Mouse (Mus musculus) stomach, embryonic 16.5 days (tissue): ENCODE data around the gene Mylk. TPM values are rescaled to one million over a fixed set of nuclear protein-coding genes. Genes with fewer than 3 reads are reported as not detected.

ENCODE experiments used
- ATAC-seq: fragments of 200-750 bp; cut with Nextera tagmentation; 2 replicates; pipeline ENCODE4 v1.8.0; 2017; ENCODE audit warnings: moderate number of reproducible peaks, moderate TSS enrichment; ENCODE audit not compliant: insufficient read depth, low FRiP score
- H3K27ac ChIP-seq: fragments of 300-500 bp; sonication (generic); 2 replicates; pipeline ENCODE4 v1.5.1; 2014; ENCODE audit warnings: low read length
- H3K27me3 ChIP-seq: fragments of 300-500 bp; sonication (generic); 2 replicates; pipeline ENCODE4 v1.6.1; 2014; ENCODE audit warnings: low read length, control low read depth, mixed read lengths; ENCODE audit not compliant: control insufficient read depth, insufficient read depth
- H3K36me3 ChIP-seq: fragments of 300-500 bp; sonication (generic); 2 replicates; pipeline ENCODE4 v1.6.1; 2014; ENCODE audit warnings: low read length; ENCODE audit not compliant: control insufficient read depth, insufficient read depth
- H3K4me1 ChIP-seq: fragments of 300-500 bp; sonication (generic); 2 replicates; pipeline ENCODE4 v1.6.1; 2014; ENCODE audit warnings: low read length, control low read depth, mixed read lengths; ENCODE audit not compliant: control insufficient read depth, insufficient read depth
- H3K4me2 ChIP-seq: fragments of 300-500 bp; sonication (generic); 2 replicates; pipeline ENCODE4 v1.6.1; 2014; ENCODE audit warnings: low read depth, low read length, mixed read lengths
- H3K4me3 ChIP-seq: fragments of 300-500 bp; sonication (generic); replicated peaks from 2 replicates; pipeline ENCODE4 v1.5.1; 2014; ENCODE audit warnings: mild to moderate bottlenecking, low read length
- H3K9ac ChIP-seq: fragments of 300-500 bp; sonication (generic); 2 replicates; pipeline ENCODE4 v1.6.1; 2014; ENCODE audit warnings: low read length
- H3K9me3 ChIP-seq: fragments of 300-500 bp; sonication (generic); replicated peaks from 2 replicates; pipeline ENCODE4 v1.6.1; 2016; ENCODE audit warnings: low read length, control low read depth; ENCODE audit not compliant: control insufficient read depth
- WGBS: fragments of 180-500 bp; shearing (Covaris S2); extraction: QIAGEN DNeasy Blood & Tissue Kit; methylation state at CpG from one replicate; pipeline ENCODE4 v1.1.7; 2014; 5-methylcytosine and 5-hydroxymethylcytosine counted together
- polyA plus RNA-seq: library from polyadenylated mRNA; unstranded; fragments of >200 nt; fragmentation: Nextera tagmentation; extraction: Ambion mirVana; gene quantifications from 2 replicates; pipeline ENCODE4 v1.2.1, GENCODE M21; 2015

Gene Mylk
- polyA plus RNA-seq, 1 experiment from 2014 or later, result 371 TPM

DNA sequence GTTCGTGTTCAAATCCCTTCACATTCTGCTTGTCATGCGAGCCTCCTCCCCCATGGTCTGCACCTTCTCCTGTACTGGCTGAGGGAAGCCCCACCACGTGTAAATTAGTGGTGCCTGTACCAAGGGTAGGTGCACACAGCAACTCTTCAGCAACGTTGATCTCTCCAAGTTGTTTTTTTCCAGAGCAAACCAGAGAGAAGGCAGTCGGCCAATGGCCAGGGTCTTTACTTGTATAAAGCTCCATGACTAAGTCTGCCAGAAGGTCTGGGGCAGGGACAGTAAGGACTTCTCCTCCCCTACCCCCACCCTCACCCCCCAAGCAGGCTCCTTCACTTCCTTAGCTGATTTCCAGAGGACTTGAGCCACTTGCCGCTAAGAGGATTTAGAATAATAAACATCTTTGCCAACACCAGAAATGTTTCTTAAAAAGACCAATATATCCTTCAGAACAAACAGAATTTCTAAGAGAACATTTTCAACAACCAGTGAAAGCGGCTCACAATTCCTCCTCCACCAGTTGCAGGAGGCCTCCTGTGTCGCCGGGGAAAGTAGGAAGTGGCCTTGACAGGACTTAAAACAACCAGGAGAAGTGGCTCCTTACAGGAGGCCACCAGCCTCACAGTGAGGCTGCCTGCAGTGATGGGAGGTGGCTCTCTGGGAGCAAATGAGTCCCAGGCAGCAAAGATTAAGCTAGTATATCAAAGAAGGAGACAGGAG lies 216.0 kb downstream of the Mylk start:
- H3K9ac ChIP-seq, result no peak overlapping the region
- H3K4me3 ChIP-seq, result no peak overlapping the region
- peak overlapping the region; percentile 77 for H3K27ac ChIP-seq
- no peaks in the 10 kb centered on the region for H3K36me3 ChIP-seq
- H3K4me2 ChIP-seq, result no peak overlapping the region
- H3K4me1 ChIP-seq, result peaks cover 45% of the 10 kb centered on the region
- no peaks in the 10 kb centered on the region for H3K27me3 ChIP-seq
- ATAC-seq, result peak; percentile 45; the same call in 1 of the 2 replicates
- H3K9me3 ChIP-seq, result no peaks in the 10 kb centered on the region
- 39% methylated on average over 9 of the region's 9 CpGs for WGBS

DNA sequence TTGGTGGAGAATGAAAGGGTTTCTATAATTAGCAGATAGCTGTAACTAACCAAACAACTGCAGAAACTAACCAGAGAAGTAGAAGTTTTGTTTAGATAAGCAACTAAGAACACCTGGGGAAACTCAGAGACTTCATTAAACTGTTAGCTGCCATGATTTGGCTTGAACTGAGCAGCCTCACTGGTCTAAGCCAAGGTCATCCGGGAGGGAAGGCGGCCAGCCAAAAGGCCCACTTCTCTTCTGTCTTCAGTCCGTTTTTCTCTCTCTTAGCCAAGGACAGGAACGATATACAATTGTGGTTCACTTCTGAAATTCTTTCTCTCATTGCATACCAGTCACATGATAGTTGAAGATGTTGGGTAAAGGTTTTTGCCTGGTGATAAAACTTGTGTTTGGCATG lies 217.3 kb downstream of the Mylk start:
- H3K4me1 ChIP-seq, result peaks cover 58% of the 10 kb centered on the region
- H3K4me2 ChIP-seq, result no peak overlapping the region
- 46% methylated on average over 4 of the region's 4 CpGs for WGBS
- H3K27ac ChIP-seq, result peak overlapping the region; percentile 83
- no peak overlapping the region for H3K9ac ChIP-seq
- no peaks in the 10 kb centered on the region for H3K27me3 ChIP-seq
- H3K9me3 ChIP-seq, result no peaks in the 10 kb centered on the region
- no peak overlapping the region for H3K4me3 ChIP-seq
- ATAC-seq, result no peak
- no peaks in the 10 kb centered on the region for H3K36me3 ChIP-seq

DNA sequence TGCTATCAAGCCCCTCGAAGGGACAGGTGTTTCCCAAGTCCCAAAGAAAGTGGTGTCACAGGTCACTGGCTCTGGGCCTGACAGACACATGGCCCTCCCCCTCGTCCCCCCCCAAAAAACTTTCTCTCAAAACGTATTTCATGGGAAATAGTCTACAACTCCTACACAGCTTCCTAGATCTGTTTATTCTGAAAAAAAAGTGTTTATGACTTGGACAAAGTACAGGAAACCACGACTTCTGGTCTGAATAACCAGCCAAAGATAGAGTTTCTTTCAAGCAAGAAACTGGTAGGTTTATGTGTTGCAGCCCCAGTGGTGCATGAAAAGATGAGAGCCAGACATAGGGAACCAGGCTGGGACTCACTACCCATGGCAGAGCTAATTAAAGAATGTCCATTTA lies 218.0 kb downstream of the Mylk start:
- WGBS, result 26% methylated on average over 4 of the region's 4 CpGs
- Histone ChIP-seq H3K27me3 (no peaks in the 10 kb centered on the region), H3K4me3 (no peak overlapping the region), H3K36me3 (no peaks in the 10 kb centered on the region), H3K9me3 (no peaks in the 10 kb centered on the region), H3K9ac (peak overlapping the region; percentile 12; the same call in 1 of the 2 replicates), H3K4me1 (peaks cover 56% of the 10 kb centered on the region), H3K4me2 (no peak overlapping the region), H3K27ac (peak overlapping the region; percentile 83)
- no peak for ATAC-seq

DNA sequence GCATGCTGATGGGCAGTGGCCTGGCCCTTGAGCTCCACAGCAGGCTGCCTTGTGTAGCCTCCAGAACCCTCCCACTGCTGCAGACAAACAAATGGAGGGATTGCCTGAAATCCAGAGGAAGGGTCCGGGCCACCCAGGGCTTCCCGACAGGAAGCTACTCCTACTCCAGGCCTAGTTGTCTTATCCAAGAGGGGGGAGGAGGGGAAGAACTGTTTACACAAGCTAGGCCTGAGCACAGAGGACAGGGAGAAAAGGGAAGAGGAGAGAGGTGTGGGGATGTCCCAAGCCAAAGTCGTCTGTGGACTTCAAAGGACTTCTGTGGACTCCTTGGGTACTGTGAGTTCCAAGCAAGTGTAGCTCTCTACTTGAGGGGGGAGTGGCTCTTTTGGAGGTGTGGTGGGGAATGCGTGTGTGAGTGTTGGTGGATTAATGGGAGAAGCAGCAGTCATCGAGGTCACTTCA lies 221.6 kb downstream of the Mylk start:
- no peak for ATAC-seq
- H3K9me3 ChIP-seq, result no peaks in the 10 kb centered on the region
- WGBS, result 38% methylated on average over 5 of the region's 5 CpGs
- no peak overlapping the region for H3K4me2 ChIP-seq
- peak overlapping the region; percentile 23; the same call in 1 of the 2 replicates for H3K9ac ChIP-seq
- peak overlapping the region; percentile 23 for H3K27ac ChIP-seq
- H3K4me3 ChIP-seq, result no peak overlapping the region
- peaks cover 29% of the 10 kb centered on the region for H3K4me1 ChIP-seq
- H3K27me3 ChIP-seq, result no peaks in the 10 kb centered on the region
- H3K36me3 ChIP-seq, result no peaks in the 10 kb centered on the region

DNA sequence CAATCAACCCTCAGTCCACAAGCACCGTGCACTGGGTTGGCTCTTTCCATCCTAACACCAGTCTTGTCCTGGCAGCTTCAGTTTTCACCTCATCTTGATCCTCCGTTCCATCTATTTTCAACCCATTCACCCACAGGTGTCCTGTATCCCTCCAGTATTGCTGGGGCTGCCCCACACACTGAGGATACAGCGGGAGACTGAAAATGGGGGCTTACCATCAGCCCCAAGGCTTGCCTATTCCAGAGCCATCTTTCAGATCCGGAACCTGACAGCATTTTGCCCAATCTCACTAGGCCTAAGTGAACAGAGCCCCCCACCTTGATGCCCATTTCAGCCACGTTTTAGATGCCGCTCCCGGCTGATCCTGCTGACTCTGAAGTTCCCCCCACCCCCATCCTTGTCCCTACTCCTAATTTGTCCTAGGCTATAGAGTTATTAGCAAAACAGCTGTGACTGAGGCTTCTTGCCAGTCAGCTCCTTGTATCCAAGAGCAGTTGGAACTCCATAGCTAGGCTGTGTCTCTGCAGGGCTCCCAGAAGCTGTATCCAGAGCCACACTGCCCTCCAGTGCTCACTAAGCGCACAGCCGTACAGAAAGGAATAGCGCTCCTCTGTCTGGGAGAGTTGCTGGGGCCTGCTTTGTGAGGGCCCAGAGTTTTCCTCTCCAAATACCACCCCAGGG lies 222.2 kb downstream of the Mylk start:
- Histone ChIP-seq H3K4me3 (no peak overlapping the region), H3K4me2 (no peak overlapping the region), H3K9ac (peak overlapping the region; percentile 6; the same call in 1 of the 2 replicates), H3K27ac (peak overlapping the region; percentile 23), H3K27me3 (no peaks in the 10 kb centered on the region), H3K36me3 (no peaks in the 10 kb centered on the region), H3K4me1 (peaks cover 25% of the 10 kb centered on the region), H3K9me3 (no peaks in the 10 kb centered on the region)
- 45% methylated on average over 10 of the region's 10 CpGs for WGBS
- peak; percentile 85 for ATAC-seq

DNA sequence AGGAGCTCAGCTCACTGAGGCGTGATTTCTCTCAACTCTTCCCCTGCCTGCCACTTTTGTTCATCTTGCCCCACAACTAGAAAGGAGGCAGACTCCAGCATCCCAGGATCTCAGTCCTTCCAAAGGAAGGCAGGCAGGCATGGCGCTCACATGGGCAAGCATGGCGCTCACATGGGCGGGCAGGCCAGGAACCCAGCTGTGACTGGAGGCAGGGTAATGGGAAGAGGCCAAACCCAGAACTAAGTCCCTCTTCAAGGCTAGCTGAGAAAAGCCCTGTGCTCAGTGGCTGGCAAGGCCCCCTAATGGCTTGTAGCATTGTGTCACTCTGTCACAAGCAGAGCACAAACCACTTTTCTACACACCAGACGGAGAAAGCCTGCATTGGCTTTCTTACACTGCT lies 223.2 kb downstream of the Mylk start:
- Histone ChIP-seq H3K27ac (no peak overlapping the region), H3K9me3 (no peaks in the 10 kb centered on the region), H3K27me3 (no peaks in the 10 kb centered on the region), H3K4me2 (no peak overlapping the region), H3K36me3 (no peaks in the 10 kb centered on the region), H3K4me1 (peaks cover 21% of the 10 kb centered on the region), H3K4me3 (no peak overlapping the region), H3K9ac (no peak overlapping the region)
- 86% methylated on average over 5 of the region's 5 CpGs for WGBS
- ATAC-seq, result no peak

DNA sequence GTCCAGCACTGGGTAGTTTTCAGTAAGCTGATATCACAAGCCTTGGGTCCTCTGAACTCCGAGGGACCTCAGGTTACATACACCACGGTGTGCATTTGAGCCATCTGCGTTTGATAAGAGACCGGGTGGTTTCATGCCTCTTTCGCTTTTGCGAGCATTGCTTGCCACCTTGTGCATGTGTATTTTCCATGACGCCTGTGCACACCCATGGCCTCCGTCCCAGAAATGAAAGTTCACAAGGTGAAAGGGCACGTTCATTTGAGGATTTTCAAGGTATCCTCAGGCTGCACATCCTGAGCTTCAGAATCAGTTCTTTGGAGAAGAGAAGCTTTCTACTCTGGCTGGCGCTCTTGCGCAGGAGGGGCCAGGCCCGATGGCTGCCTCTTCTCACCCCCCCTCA lies 227.5 kb downstream of the Mylk start:
- Histone ChIP-seq H3K4me3 (no peak overlapping the region), H3K4me1 (peaks cover 3% of the 10 kb centered on the region; the same call in 1 of the 2 replicates), H3K9ac (peak overlapping the region; percentile 17; the same call in 1 of the 2 replicates), H3K4me2 (no peak overlapping the region), H3K27me3 (no peaks in the 10 kb centered on the region), H3K9me3 (no peaks in the 10 kb centered on the region), H3K36me3 (no peaks in the 10 kb centered on the region), H3K27ac (no peak overlapping the region; the same call in 1 of the 2 replicates)
- no peak for ATAC-seq
- 65% methylated on average over 12 of the region's 12 CpGs for WGBS

DNA sequence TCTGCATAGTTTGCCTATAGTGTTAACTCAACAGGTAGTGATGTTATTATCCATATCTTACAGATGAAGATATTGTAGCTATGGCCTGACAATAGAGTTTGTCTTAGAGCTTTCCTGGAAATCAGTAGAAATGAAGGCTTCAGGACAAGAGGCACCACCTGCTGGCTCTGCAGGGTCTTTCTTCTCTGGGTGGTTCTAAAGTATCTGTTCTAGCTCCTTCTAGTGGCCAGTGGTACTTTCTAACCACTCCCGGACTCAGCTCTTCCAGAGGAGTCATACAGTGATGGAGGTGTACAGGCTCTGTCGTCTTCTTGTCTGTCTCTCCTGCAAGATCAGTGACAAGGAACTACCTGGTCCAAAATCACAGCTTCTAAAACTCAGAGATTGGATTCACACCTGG lies 230.5 kb downstream of the Mylk start:
- H3K27ac ChIP-seq, result no peak overlapping the region
- WGBS, result 44% methylated on average over 2 of the region's 2 CpGs
- no peak for ATAC-seq
- H3K9ac ChIP-seq, result no peak overlapping the region
- H3K4me3 ChIP-seq, result no peak overlapping the region
- no peak overlapping the region for H3K4me2 ChIP-seq
- peaks cover 3% of the 10 kb centered on the region; the same call in 1 of the 2 replicates for H3K4me1 ChIP-seq
- peaks cover 3% of the 10 kb centered on the region; the same call in 1 of the 2 replicates for H3K36me3 ChIP-seq
- H3K27me3 ChIP-seq, result no peaks in the 10 kb centered on the region
- no peaks in the 10 kb centered on the region for H3K9me3 ChIP-seq

DNA sequence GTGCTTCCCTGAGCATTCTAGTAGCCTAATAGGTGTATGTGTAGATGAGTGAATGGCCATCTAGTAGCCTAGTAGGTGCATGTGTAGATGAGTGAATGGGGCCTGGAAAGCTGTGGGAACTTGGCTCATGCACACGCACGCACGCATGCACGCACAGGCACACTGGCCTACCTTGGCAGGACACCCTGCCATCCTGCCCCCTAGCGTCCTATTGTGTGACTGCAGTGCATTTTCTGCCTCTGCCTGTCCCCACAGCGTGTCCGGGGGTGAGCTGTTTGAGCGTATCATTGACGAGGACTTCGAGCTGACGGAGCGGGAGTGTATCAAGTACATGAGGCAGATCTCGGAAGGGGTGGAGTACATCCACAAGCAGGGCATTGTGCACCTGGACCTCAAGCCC lies 231.6 kb downstream of the Mylk start:
- WGBS, result 80% methylated on average over 13 of the region's 13 CpGs
- no peak overlapping the region for H3K4me2 ChIP-seq
- no peak overlapping the region for H3K4me3 ChIP-seq
- H3K27me3 ChIP-seq, result no peaks in the 10 kb centered on the region
- H3K9me3 ChIP-seq, result no peaks in the 10 kb centered on the region
- no peak overlapping the region for H3K9ac ChIP-seq
- peaks cover 3% of the 10 kb centered on the region; the same call in 1 of the 2 replicates for H3K36me3 ChIP-seq
- no peak overlapping the region for H3K27ac ChIP-seq
- H3K4me1 ChIP-seq, result peaks cover 3% of the 10 kb centered on the region; the same call in 1 of the 2 replicates
- no peak for ATAC-seq
